Mouse (Mus musculus): ENCODE data around the gene Apoc1.
A peak's percentile ranks its signal among the peaks of the same experiment; 100 is the strongest.
"Not testable (repeated sequence)": the region's sequence is repeated elsewhere in the genome, so short reads cannot be mapped to it uniquely, and the experiment has no call there.

Gene Apoc1

GRCm38 (mm10) chr7:19705271-19705670 lies 12.8 kb upstream of the Apoc1 start:
- no peak for DNase-seq (ENCODE audit: low spot score in 2 of 2)

GRCm38 (mm10) chr7:19704475-19704874 lies 12.0 kb upstream of the Apoc1 start:
- DNase-seq (ENCODE audit: low spot score in 2 of 2), result no peak

- no peak for DNase-seq (ENCODE audit: low spot score in 2 of 2)
Observed at GRCm38 (mm10) chr7:19702859-19703555, 10.5 kb upstream of the Apoc1 start.

- DNase-seq (ENCODE audit: low spot score in 2 of 2), result peak in 1 of 2 experiments; percentile 76
Observed at GRCm38 (mm10) chr7:19701069-19701761, 8.8 kb upstream of the Apoc1 start.

- no peak for DNase-seq (ENCODE audit: low spot score in 2 of 2)
Observed at GRCm38 (mm10) chr7:19700299-19701068, 8.0 kb upstream of the Apoc1 start.

GRCm38 (mm10) chr7:19699827-19700148 lies 7.3 kb upstream of the Apoc1 start:
- no peak for DNase-seq (ENCODE audit: low spot score in 2 of 2)

GRCm38 (mm10) chr7:19698907-19699826 lies 6.7 kb upstream of the Apoc1 start, which contains the start of gene Apoe:
Apoe (minus strand) TSS chr7:19699188.
- DNase-seq (ENCODE audit: low spot score in 2 of 2), result no peak

- no peak for DNase-seq (ENCODE audit: low spot score in 2 of 2)
Observed at GRCm38 (mm10) chr7:19697949-19698906, 5.8 kb upstream of the Apoc1 start.

- DNase-seq (ENCODE audit: low spot score in 2 of 2), result no peak
Observed at GRCm38 (mm10) chr7:19696336-19696873, 3.9 kb upstream of the Apoc1 start.

GRCm38 (mm10) chr7:19695881-19696280 lies 3.4 kb upstream of the Apoc1 start:
- no peak for DNase-seq (ENCODE audit: low spot score in 2 of 2)

- DNase-seq (ENCODE audit: low spot score in 2 of 2), result no peak
Observed at GRCm38 (mm10) chr7:19695213-19695594, 2.7 kb upstream of the Apoc1 start.

- no peak for DNase-seq (ENCODE audit: low spot score in 2 of 2)
Observed at GRCm38 (mm10) chr7:19694336-19695212, 2.1 kb upstream of the Apoc1 start.

- DNase-seq (ENCODE audit: low spot score in 2 of 2), result no peak
Observed at GRCm38 (mm10) chr7:19693421-19693820, 961 bp upstream of the Apoc1 start.

- DNase-seq (ENCODE audit: low spot score in 2 of 2), result no peak
Observed at GRCm38 (mm10) chr7:19691434-19691833, 1.0 kb downstream of the Apoc1 start.

GRCm38 (mm10) chr7:19690845-19691244 lies 1.6 kb downstream of the Apoc1 start:
- DNase-seq (ENCODE audit: low spot score in 2 of 2), result no peak

GRCm38 (mm10) chr7:19688611-19689010 lies 3.8 kb downstream of the Apoc1 start:
- DNase-seq (ENCODE audit: low spot score in 2 of 2), result no peak

- DNase-seq (ENCODE audit: low spot score in 2 of 2), result no peak
Observed at GRCm38 (mm10) chr7:19688101-19688500, 4.4 kb downstream of the Apoc1 start.

- DNase-seq (ENCODE audit: low spot score in 2 of 2), result not testable (repeated sequence)
Observed at GRCm38 (mm10) chr7:19686927-19687583, 5.4 kb downstream of the Apoc1 start.

GRCm38 (mm10) chr7:19686521-19686920 lies 5.9 kb downstream of the Apoc1 start:
- no peak for DNase-seq (ENCODE audit: low spot score in 2 of 2)

All from spleen, postnatal 10 days (tissue).